Mouse (Mus musculus) MEL (cell line): Measurements from ENCODE around the gene Ube2cbp. TPM values are rescaled to one million over a fixed set of nuclear protein-coding genes. Genes with fewer than 3 reads are reported as not detected.

Experiments
- DNase-seq: peaks from one replicate; pipeline ENCODE4 v3.0.0; 2011; ENCODE audit warnings: low read depth, low spot score
- H3K27ac ChIP-seq: 2 replicates; pipeline ENCODE4 v1.5.1; 2012; ENCODE audit warnings: low read depth, mild to moderate bottlenecking, control low read depth, low read length, moderate library complexity; ENCODE audit not compliant: control insufficient read depth
- H3K27me3 ChIP-seq, 2 experiments: fragments of 150-350 bp in 1 of 2; sonication (generic) in 1 of 2; 2 replicates each; pipeline ENCODE4 v1.6.1; 2012; ENCODE audit warnings: low read length in 2 of 2, mild to moderate bottlenecking in 2 of 2, improper control_type of control experiment in 1 of 2, moderate library complexity in 1 of 2; ENCODE audit not compliant: insufficient read depth in 2 of 2, control insufficient read depth in 1 of 2
- H3K36me3 ChIP-seq, 2 experiments: 2 replicates each; pipeline ENCODE4 v1.6.1; 2012 to 2014; ENCODE audit warnings: low read length in 2 of 2, improper control_type of control experiment in 1 of 2, inconsistent platforms in 1 of 2, mild to moderate bottlenecking in 1 of 2; ENCODE audit not compliant: insufficient read depth in 2 of 2, control insufficient read depth in 1 of 2
- H3K4me1 ChIP-seq, 2 experiments: fragments of 150-350 bp in 1 of 2; sonication (generic) in 1 of 2; 2 replicates each; pipeline ENCODE4 v1.6.1; 2012; ENCODE audit warnings: low read length in 2 of 2, improper control_type of control experiment in 1 of 2, mild to moderate bottlenecking in 1 of 2; ENCODE audit not compliant: insufficient read depth in 2 of 2, control insufficient read depth in 1 of 2
- H3K4me3 ChIP-seq, 2 experiments: fragments of 150-350 bp in 1 of 2; sonication (generic) in 1 of 2; 2 replicates each; pipeline ENCODE4 v1.5.1; 2012; ENCODE audit warnings: low read depth in 2 of 2, low read length in 2 of 2, mild to moderate bottlenecking in 2 of 2, moderate library complexity in 2 of 2, control low read depth in 1 of 2, improper control_type of control experiment in 1 of 2; ENCODE audit not compliant: control insufficient read depth in 1 of 2, insufficient read depth in 1 of 2
- H3K79me2 ChIP-seq: 2 replicates; pipeline ENCODE4 v1.6.1; 2012; ENCODE audit warnings: mild to moderate bottlenecking, low read length, moderate library complexity; ENCODE audit not compliant: control insufficient read depth, poor library complexity, insufficient read depth
- H3K9ac ChIP-seq: 2 replicates; pipeline ENCODE4 v1.6.1; 2012; ENCODE audit warnings: low read depth, mild to moderate bottlenecking, control low read depth, low read length, moderate library complexity; ENCODE audit not compliant: control insufficient read depth, poor library complexity, severe bottlenecking
- H3K9me3 ChIP-seq: fragments of 150-350 bp; sonication (generic); replicated peaks from 2 replicates; pipeline ENCODE4 v1.6.1; 2012; ENCODE audit warnings: mild to moderate bottlenecking, low read length, improper control_type of control experiment, moderate library complexity; ENCODE audit not compliant: insufficient read depth
- CHD1 ChIP-seq: IDR thresholded peaks from 2 replicates; pipeline ENCODE4 v1.6.1; 2012; ENCODE audit warnings: low read depth, mild to moderate bottlenecking, inconsistent platforms, low read length, improper control_type of control experiment
- CTCF ChIP-seq, 3 experiments: IDR thresholded peaks in 2 of 3; conservative IDR thresholded peaks in 1 of 3; 2 replicates each; pipeline ENCODE4 v1.5.1; 2011 to 2012; ENCODE audit warnings: low read length in 3 of 3, low read depth in 2 of 3, mild to moderate bottlenecking in 2 of 3, improper control_type of control experiment in 1 of 3, inconsistent platforms in 1 of 3, mixed read lengths in 1 of 3, moderate library complexity in 1 of 3; ENCODE audit not compliant: control insufficient read depth in 1 of 3, insufficient read depth in 1 of 3, poor library complexity in 1 of 3, severe bottlenecking in 1 of 3
- ELF1 ChIP-seq: IDR thresholded peaks from 2 replicates; pipeline ENCODE4 v1.6.1; 2014; ENCODE audit warnings: low read depth, mild to moderate bottlenecking, inconsistent platforms, low read length, improper control_type of control experiment, moderate library complexity
- ETS1 ChIP-seq: IDR thresholded peaks from 2 replicates; pipeline ENCODE4 v1.6.1; 2012; ENCODE audit warnings: low read depth, mild to moderate bottlenecking, inconsistent platforms, low read length, improper control_type of control experiment, moderate library complexity
- GABPA ChIP-seq: IDR thresholded peaks from 2 replicates; pipeline ENCODE4 v1.6.1; 2012; ENCODE audit warnings: low read depth, mild to moderate bottlenecking, inconsistent platforms, low read length, improper control_type of control experiment, moderate library complexity
- GATA1 ChIP-seq: IDR thresholded peaks from 2 replicates; pipeline ENCODE4 v1.6.1; 2011; ENCODE audit warnings: low read depth, low read length, improper control_type of control experiment
- HCFC1 ChIP-seq: IDR thresholded peaks from 2 replicates; pipeline ENCODE4 v1.6.1; 2012; ENCODE audit warnings: low read depth, mild to moderate bottlenecking, inconsistent platforms, low read length, improper control_type of control experiment, moderate library complexity
- MAZ ChIP-seq: IDR thresholded peaks from 2 replicates; pipeline ENCODE4 v1.6.1; 2012; ENCODE audit warnings: low read depth, mild to moderate bottlenecking, inconsistent platforms, low read length, improper control_type of control experiment
- MXI1 ChIP-seq: IDR thresholded peaks from 2 replicates; pipeline ENCODE4 v1.6.1; 2011; ENCODE audit warnings: mild to moderate bottlenecking, low read depth, low read length, improper control_type of control experiment
- MYB ChIP-seq: IDR thresholded peaks from 2 replicates; pipeline ENCODE4 v1.6.1; 2011; ENCODE audit warnings: mild to moderate bottlenecking, low read depth, low read length, improper control_type of control experiment
- MYC ChIP-seq: IDR thresholded peaks from 2 replicates; pipeline ENCODE4 v1.6.1; 2011; ENCODE audit warnings: low read depth, mild to moderate bottlenecking, low read length, improper control_type of control experiment, moderate library complexity
- NELFE ChIP-seq: IDR thresholded peaks from 2 replicates; pipeline ENCODE4 v1.6.1; 2011; ENCODE audit warnings: low read depth, low read length, improper control_type of control experiment
- POLR2AphosphoS2 ChIP-seq: IDR thresholded peaks from 2 replicates; pipeline ENCODE4 v1.6.1; 2011; ENCODE audit warnings: low read length, improper control_type of control experiment
- POLR2AphosphoS5 ChIP-seq: IDR thresholded peaks from 2 replicates; pipeline ENCODE4 v1.6.1; 2012; ENCODE audit warnings: low read depth, borderline replicate concordance, mild to moderate bottlenecking, inconsistent platforms, low read length, moderate library complexity, mixed read lengths
- RAD21 ChIP-seq: IDR thresholded peaks from 2 replicates; pipeline ENCODE4 v1.6.1; 2011; ENCODE audit warnings: mild to moderate bottlenecking, low read depth, low read length, improper control_type of control experiment
- SMC3 ChIP-seq: IDR thresholded peaks from 2 replicates; pipeline ENCODE4 v1.6.1; 2011; ENCODE audit warnings: low read depth, low read length, improper control_type of control experiment
- TAL1 ChIP-seq: IDR thresholded peaks from 2 replicates; pipeline ENCODE4 v1.6.1; 2012; ENCODE audit warnings: mild to moderate bottlenecking, inconsistent platforms, low read length, moderate library complexity, mixed read lengths
- TBP ChIP-seq: IDR thresholded peaks from 2 replicates; pipeline ENCODE4 v1.8.0; 2011; ENCODE audit warnings: low read depth, low read length, improper control_type of control experiment
- UBTF ChIP-seq: IDR thresholded peaks from 2 replicates; pipeline ENCODE4 v1.6.1; 2012; ENCODE audit warnings: low read depth, mild to moderate bottlenecking, inconsistent platforms, low read length, improper control_type of control experiment, moderate library complexity, borderline replicate concordance; ENCODE audit not compliant: insufficient read depth
- USF2 ChIP-seq, 2 experiments: IDR thresholded peaks; 2 replicates each; pipeline ENCODE4 v1.6.1; 2011 to 2012; ENCODE audit warnings: improper control_type of control experiment in 2 of 2, low read length in 2 of 2, borderline replicate concordance in 1 of 2, inconsistent platforms in 1 of 2, low read depth in 1 of 2, mild to moderate bottlenecking in 1 of 2; ENCODE audit not compliant: insufficient read depth in 1 of 2
- ZC3H11A ChIP-seq: IDR thresholded peaks from 2 replicates; pipeline ENCODE4 v1.6.1; 2012; ENCODE audit warnings: low read depth, mild to moderate bottlenecking, inconsistent platforms, low read length, improper control_type of control experiment
- ZKSCAN1 ChIP-seq: IDR thresholded peaks from 2 replicates; pipeline ENCODE4 v1.6.1; 2012; ENCODE audit warnings: low read depth, mild to moderate bottlenecking, inconsistent platforms, low read length, improper control_type of control experiment, moderate library complexity
- polyA plus RNA-seq, 2 experiments: library from polyadenylated mRNA; stranded (reverse) in 1 of 2; unstranded in 1 of 2; fragments of >175 nt in 1 of 2; fragments of >200 nt in 1 of 2; gene quantifications; 2 replicates each; pipeline versions ENCODE4 v1.2.1 to v1.2.4; 2012; ENCODE audit warnings: low replicate concordance in 2 of 2, low read depth in 1 of 2; ENCODE audit not compliant: insufficient read length in 2 of 2, insufficient read depth in 1 of 2, missing spikeins in 1 of 2
- total RNA-seq: library from RNA; depleted of rRNA; stranded (reverse); fragments of 300-350 nt; gene quantifications from 2 replicates; pipeline ENCODE4 v1.2.3, GENCODE M21; 2012

The Ube2cbp gene
- total and polyA plus RNA-seq, 3 experiments: 6.4 to 7.2 TPM; not detected in 1

DNA sequence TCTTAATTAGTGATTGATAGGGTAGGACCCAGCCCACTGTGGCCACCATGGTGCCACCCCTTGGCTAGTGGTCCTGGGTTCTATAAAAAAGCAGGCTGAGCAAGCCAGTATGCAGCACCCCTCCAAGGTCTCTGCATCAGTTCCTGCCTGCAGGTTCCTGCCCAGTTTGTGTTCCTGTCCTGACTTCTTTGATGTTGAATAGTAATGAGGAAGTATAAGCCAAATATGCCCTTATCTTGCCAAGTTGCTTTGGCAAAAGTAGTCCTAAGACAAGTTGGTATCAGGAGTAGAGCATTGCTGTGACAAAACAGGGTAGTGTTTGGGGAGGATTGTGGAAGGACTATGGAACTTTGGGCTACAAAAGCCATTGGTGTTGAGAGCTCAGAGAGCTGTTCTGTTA is 73.3 kb downstream of the Ube2cbp start:
- 0 out of 2 replicates have a peak, but pooled peaks have one; percentile 12 for TF ChIP-seq GATA1
- TF ChIP-seq CTCF (IDR thresholded peaks at IDR 0.05 in 2 of 3, conservative IDR thresholded peaks at IDR 0.05 in 1 of 3; ENCODE audit: control insufficient read depth in 1 of 3, insufficient read depth in 1 of 3, low read depth in 2 of 3, low read length in 3 of 3, poor library complexity in 1 of 3, severe bottlenecking in 1 of 3): no peak
- no peak for TF ChIP-seq SMC3
- peak; percentile 63; the same call in 1 of the 2 replicates for TF ChIP-seq ZKSCAN1
- TF ChIP-seq POLR2AphosphoS5: no peak
- TF ChIP-seq MYC: no peak
- TF ChIP-seq, all 39 proteins: peak for 2
- H3K27ac ChIP-seq: no peak overlapping the region
- no peaks in the 10 kb centered on the region for H3K79me2 ChIP-seq
- no peak overlapping the region for H3K4me3 ChIP-seq
- no peaks in the 10 kb centered on the region for H3K9me3 ChIP-seq
- H3K4me1 ChIP-seq: peaks cover 2 to 11% of the 10 kb centered on the region in 2 experiments; a peak in 3 of 4 replicates
- DNase-seq: peak; percentile 43
- H3K27me3 ChIP-seq: no peaks in the 10 kb centered on the region
- H3K9ac ChIP-seq: no peak overlapping the region
- H3K36me3 ChIP-seq: peaks cover 0 to 15% of the 10 kb centered on the region in 2 experiments; a peak in 2 of 4 replicates

GRCm38 (mm10) chr9:86390713-86391112 is 74.0 kb downstream of the Ube2cbp start:
- Histone ChIP-seq H3K9ac (no peak overlapping the region), H3K27ac (no peak overlapping the region), H3K36me3 (peaks cover 0 to 15% of the 10 kb centered on the region in 2 experiments; a peak in 2 of 4 replicates), H3K27me3 (no peaks in the 10 kb centered on the region), H3K9me3 (no peaks in the 10 kb centered on the region), H3K4me1 (peaks cover 2 to 11% of the 10 kb centered on the region in 2 experiments; a peak in 3 of 4 replicates), H3K79me2 (no peaks in the 10 kb centered on the region), H3K4me3 (no peak overlapping the region)
- TF ChIP-seq ZKSCAN1 (no peak), RAD21 (no peak), HCFC1 (no peak), MYB (no peak), MAZ (no peak), USF2 (IDR thresholded peaks at IDR 0.05; ENCODE audit: borderline replicate concordance in 1 of 2, insufficient read depth in 1 of 2, low read depth in 1 of 2, low read length in 2 of 2) (no peak), GATA1 (no peak), POLR2AphosphoS2 (no peak), TBP (no peak), GABPA (no peak), POLR2AphosphoS5 (no peak), TAL1 (no peak), MXI1 (no peak), CHD1 (no peak), ZC3H11A (no peak), UBTF (no peak), NELFE (no peak), ETS1 (no peak), ELF1 (no peak)
- DNase-seq: no peak
